Mouse (Mus musculus) forebrain, embryonic 10.5 days (tissue): ENCODE results near the gene 4930402H24Rik. TPM values are rescaled to one million over a fixed set of nuclear protein-coding genes. Genes with fewer than 3 reads are reported as not detected.
"Not testable (repeated sequence)": the region's sequence is repeated elsewhere in the genome, so short reads cannot be mapped to it uniquely, and the experiment has no call there.

Experiments used
- DNase-seq: peaks from one replicate; pipeline ENCODE4 v3.0.0-alpha.2; 2017; ENCODE audit warnings: low spot score; ENCODE audit errors: extremely low spot score
- H3K27ac ChIP-seq: fragments of 300-500 bp; sonication (generic); 2 replicates; pipeline ENCODE4 v1.5.1; 2016; ENCODE audit warnings: mild to moderate bottlenecking
- H3K27me3 ChIP-seq: fragments of 300-500 bp; sonication (generic); 2 replicates; pipeline ENCODE4 v1.6.1; 2016; ENCODE audit warnings: mild to moderate bottlenecking; ENCODE audit not compliant: poor library complexity, severe bottlenecking
- H3K36me3 ChIP-seq: fragments of 300-500 bp; sonication (generic); replicated peaks from 2 replicates; pipeline ENCODE4 v1.6.1; 2016; ENCODE audit warnings: mild to moderate bottlenecking, moderate library complexity
- H3K4me1 ChIP-seq: fragments of 300-500 bp; sonication (generic); 2 replicates; pipeline ENCODE4 v1.6.1; 2016
- H3K4me3 ChIP-seq: fragments of 300-500 bp; sonication (generic); 2 replicates; pipeline ENCODE4 v1.5.1; 2016; ENCODE audit warnings: mild to moderate bottlenecking, moderate library complexity
- H3K9me3 ChIP-seq: fragments of 300-500 bp; sonication (generic); 2 replicates; pipeline ENCODE4 v1.6.1; 2016; ENCODE audit warnings: mild to moderate bottlenecking, moderate library complexity
- WGBS: fragments of 180-500 bp; shearing (Covaris S2); methylation state at CpG from one replicate; pipeline ENCODE4 v1.1.7; 2016; 5-methylcytosine and 5-hydroxymethylcytosine counted together
- polyA plus RNA-seq: library from polyadenylated mRNA; unstranded; fragments of >200 nt; fragmentation: Nextera tagmentation; extraction: Ambion mirVana; gene quantifications from 2 replicates; pipeline ENCODE4 v1.2.1, GENCODE M21; 2016

The 4930402H24Rik gene
- polyA plus RNA-seq, 1 experiment from 2014 or later = 24.3 TPM

- not testable (repeated sequence) for H3K9me3 ChIP-seq, H3K4me3 ChIP-seq, H3K27ac ChIP-seq, DNase-seq, H3K36me3 ChIP-seq, H3K27me3 ChIP-seq, H3K4me1 ChIP-seq
- 95% methylated on average over 3 of the region's 3 CpGs for WGBS
Measured at GRCm38 (mm10) chr2:130828066-130828465, 78.1 kb downstream of the 4930402H24Rik start.

GRCm38 (mm10) chr2:130827410-130827809, 78.8 kb downstream of the 4930402H24Rik start:
- WGBS = 72% methylated on average over 2 of the region's 2 CpGs
- H3K36me3 ChIP-seq = no peaks in the 10 kb centered on the region; the same call in none of the 2 replicates
- H3K9me3 ChIP-seq = no peaks in the 10 kb centered on the region
- H3K27ac ChIP-seq = no peak overlapping the region
- no peak for DNase-seq
- H3K4me3 ChIP-seq = no peak overlapping the region
- no peaks in the 10 kb centered on the region for H3K4me1 ChIP-seq
- no peaks in the 10 kb centered on the region for H3K27me3 ChIP-seq

- Histone ChIP-seq H3K9me3 (no peaks in the 10 kb centered on the region), H3K4me3 (no peak overlapping the region), H3K4me1 (peaks cover 9% of the 10 kb centered on the region; the same call in 1 of the 2 replicates), H3K36me3 (peaks cover 14% of the 10 kb centered on the region), H3K27me3 (no peaks in the 10 kb centered on the region), H3K27ac (0 out of 2 replicates have a peak overlapping the region, but pooled peaks have one; percentile 8)
- 52% methylated on average over 11 of the region's 11 CpGs for WGBS
- DNase-seq = no peak
Measured at GRCm38 (mm10) chr2:130818838-130819647, 87.2 kb downstream of the 4930402H24Rik start.

GRCm38 (mm10) chr2:130817865-130818264, 88.3 kb downstream of the 4930402H24Rik start:
- Histone ChIP-seq H3K27me3 (no peaks in the 10 kb centered on the region), H3K4me3 (no peak overlapping the region), H3K4me1 (peaks cover 9% of the 10 kb centered on the region; the same call in 1 of the 2 replicates), H3K9me3 (no peaks in the 10 kb centered on the region), H3K36me3 (peaks cover 25% of the 10 kb centered on the region), H3K27ac (no peak overlapping the region)
- WGBS = 88% methylated on average over 1 of the region's 1 CpGs
- no peak for DNase-seq

DNA sequence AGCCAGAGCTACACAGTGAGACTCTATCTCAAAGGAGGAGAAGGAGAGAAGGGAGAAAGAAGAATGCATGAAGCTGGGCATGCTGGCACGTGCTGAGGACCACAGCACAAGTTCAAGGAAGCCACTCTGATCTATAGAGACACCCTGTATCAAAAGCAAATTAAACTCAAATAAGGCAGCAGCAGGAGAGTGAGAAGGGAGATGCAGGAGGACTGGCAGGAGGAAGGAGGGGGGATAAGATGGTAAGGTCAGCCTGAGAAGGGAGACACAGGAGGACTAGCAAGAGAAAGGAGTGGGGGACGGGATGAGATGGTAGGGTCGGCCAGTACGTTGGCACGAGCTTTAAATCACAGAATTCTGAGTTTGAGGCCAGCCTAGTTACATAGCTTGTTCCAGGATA, 90.0 kb downstream of the 4930402H24Rik start:
- DNase-seq = no peak
- no peaks in the 10 kb centered on the region for H3K9me3 ChIP-seq
- H3K36me3 ChIP-seq = peaks cover 36% of the 10 kb centered on the region
- peaks cover 9% of the 10 kb centered on the region; the same call in 1 of the 2 replicates for H3K4me1 ChIP-seq
- no peak overlapping the region for H3K4me3 ChIP-seq
- WGBS = 88% methylated on average over 5 of the region's 5 CpGs
- H3K27me3 ChIP-seq = no peaks in the 10 kb centered on the region
- H3K27ac ChIP-seq = no peak overlapping the region

- Histone ChIP-seq H3K4me3 (no peak overlapping the region), H3K36me3 (peaks cover 38% of the 10 kb centered on the region), H3K4me1 (peaks cover 9% of the 10 kb centered on the region; the same call in 1 of the 2 replicates), H3K9me3 (no peaks in the 10 kb centered on the region), H3K27me3 (no peaks in the 10 kb centered on the region), H3K27ac (no peak overlapping the region)
- WGBS = 88% methylated on average over 1 of the region's 1 CpGs
- DNase-seq = no peak
Measured at GRCm38 (mm10) chr2:130814492-130814891, 91.7 kb downstream of the 4930402H24Rik start.

DNA sequence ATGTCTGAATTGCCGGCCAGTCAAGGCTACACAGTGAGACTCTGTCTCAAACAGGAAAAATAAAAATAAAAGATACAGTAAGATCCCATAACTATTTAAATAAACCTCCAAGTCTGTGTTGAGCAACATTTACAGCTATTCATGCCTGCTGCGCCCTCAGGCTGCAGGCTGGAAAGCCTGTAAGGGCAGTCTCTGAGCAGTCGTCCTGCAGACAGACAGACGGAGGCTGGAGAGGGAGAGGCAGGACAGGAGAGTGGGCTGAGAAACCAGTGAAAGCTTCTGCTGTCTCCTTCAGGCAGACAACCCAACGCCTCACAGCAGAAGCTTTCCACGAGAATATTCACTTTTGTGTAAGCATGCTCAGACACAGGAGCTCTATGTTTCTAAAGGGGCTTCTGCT, 92.5 kb downstream of the 4930402H24Rik start:
- no peak for DNase-seq
- peaks cover 45% of the 10 kb centered on the region for H3K36me3 ChIP-seq
- no peaks in the 10 kb centered on the region for H3K9me3 ChIP-seq
- no peak overlapping the region for H3K27ac ChIP-seq
- no peak overlapping the region for H3K4me3 ChIP-seq
- WGBS = 79% methylated on average over 6 of the region's 6 CpGs
- H3K4me1 ChIP-seq = peaks cover 3% of the 10 kb centered on the region; the same call in 1 of the 2 replicates
- H3K27me3 ChIP-seq = no peaks in the 10 kb centered on the region

DNA sequence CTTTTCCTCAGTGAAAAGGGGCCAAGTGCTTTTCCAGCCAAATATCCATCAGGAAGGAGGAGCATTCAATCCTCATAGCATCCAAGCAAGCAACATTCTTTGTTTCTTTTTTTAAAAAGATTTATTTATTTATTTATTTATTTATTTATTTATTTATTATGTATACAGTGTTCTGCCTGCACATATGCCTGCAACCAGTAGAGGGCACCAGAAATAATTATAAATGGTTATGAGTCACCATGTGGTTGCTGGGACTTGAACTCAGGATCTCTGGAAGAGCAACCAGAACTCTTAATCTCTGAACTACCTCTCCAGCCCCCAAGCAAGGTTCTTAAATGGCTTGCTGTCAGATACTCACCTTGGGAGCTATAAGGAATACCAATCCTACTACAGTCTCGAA, 93.7 kb downstream of the 4930402H24Rik start:
- Histone ChIP-seq H3K27me3 (no peaks in the 10 kb centered on the region), H3K27ac (no peak overlapping the region), H3K4me3 (no peak overlapping the region), H3K9me3 (no peaks in the 10 kb centered on the region), H3K36me3 (peaks cover 47% of the 10 kb centered on the region), H3K4me1 (peaks cover 3% of the 10 kb centered on the region; the same call in 1 of the 2 replicates)
- no peak for DNase-seq
- WGBS = 86% methylated on average over 1 of the region's 1 CpGs

DNA sequence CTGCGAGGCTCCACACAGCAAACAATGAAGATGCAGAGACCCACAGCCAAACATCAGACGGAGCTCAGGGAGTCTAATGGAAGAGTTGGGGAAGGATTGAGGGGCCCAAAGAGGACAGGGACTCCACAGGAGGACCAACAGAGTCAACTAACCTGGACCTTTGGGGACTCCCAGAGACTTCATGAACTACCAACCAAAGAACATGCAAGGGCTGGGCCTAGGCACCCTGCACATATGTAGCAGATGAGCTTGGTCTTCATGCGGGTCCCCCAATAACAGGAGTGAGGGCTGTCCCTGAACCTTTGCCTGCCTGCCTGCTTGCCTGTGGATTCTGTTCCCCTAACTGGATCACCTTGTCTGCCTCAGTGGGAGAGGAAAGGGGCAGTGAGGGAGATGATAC, 101.1 kb downstream of the 4930402H24Rik start:
- Histone ChIP-seq H3K9me3 (no peaks in the 10 kb centered on the region), H3K4me3 (no peak overlapping the region), H3K27me3 (no peaks in the 10 kb centered on the region), H3K36me3 (peaks cover 54% of the 10 kb centered on the region), H3K4me1 (no peaks in the 10 kb centered on the region), H3K27ac (no peak overlapping the region)
- 92% methylated on average over 3 of the region's 3 CpGs for WGBS
- no peak for DNase-seq

DNA sequence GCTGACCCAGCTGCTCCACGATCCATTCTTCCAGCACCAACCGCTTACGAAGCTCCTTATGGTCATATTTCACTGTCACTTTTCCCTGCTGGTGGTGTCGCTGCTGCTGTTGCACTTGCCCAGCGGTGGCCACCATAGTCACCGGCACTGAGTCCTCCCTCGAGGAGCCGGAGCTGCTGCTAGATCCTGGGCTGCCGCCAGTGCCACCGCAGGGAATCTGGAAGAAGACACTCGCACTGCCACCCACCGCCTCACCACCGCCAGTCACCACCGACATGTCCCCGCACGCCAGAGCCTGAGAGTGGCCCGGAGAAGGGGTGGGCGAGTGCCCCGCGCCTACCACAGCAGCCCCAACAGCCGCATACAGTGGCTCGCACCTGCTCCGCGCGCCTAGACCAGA, 102.5 kb downstream of the 4930402H24Rik start:
- DNase-seq = no peak
- 73% methylated on average over 25 of the region's 25 CpGs for WGBS
- H3K36me3 ChIP-seq = peaks cover 41% of the 10 kb centered on the region
- no peaks in the 10 kb centered on the region for H3K4me1 ChIP-seq
- H3K4me3 ChIP-seq = no peak overlapping the region
- H3K9me3 ChIP-seq = no peaks in the 10 kb centered on the region
- no peaks in the 10 kb centered on the region for H3K27me3 ChIP-seq
- no peak overlapping the region for H3K27ac ChIP-seq

DNA sequence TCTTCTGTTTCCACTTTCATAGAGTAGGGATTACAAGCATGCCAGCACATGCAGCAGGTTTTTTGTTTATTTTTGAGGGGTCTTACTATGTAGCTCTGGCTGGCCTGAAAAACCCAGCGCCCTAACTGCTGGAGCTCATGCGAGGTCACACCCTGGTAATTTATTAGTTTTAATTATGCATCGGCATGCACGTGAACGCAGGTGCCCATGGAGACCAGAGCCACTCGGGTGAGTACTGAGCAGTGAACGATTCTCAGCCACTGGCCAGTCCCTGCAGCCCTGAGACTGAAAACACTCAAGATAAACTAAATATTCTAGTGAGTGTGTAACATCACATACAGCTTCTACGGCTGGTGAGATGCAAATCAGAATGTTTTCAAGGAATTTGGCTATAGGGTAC, 110.5 kb downstream of the 4930402H24Rik start:
- Histone ChIP-seq H3K4me1 (no peaks in the 10 kb centered on the region), H3K4me3 (no peak overlapping the region), H3K27me3 (no peaks in the 10 kb centered on the region), H3K9me3 (no peaks in the 10 kb centered on the region), H3K36me3 (peaks cover 22% of the 10 kb centered on the region), H3K27ac (no peak overlapping the region)
- DNase-seq = no peak
- WGBS = 93% methylated on average over 8 of the region's 8 CpGs

- WGBS = 90% methylated on average over 7 of the region's 7 CpGs
- Histone ChIP-seq H3K27me3 (no peaks in the 10 kb centered on the region), H3K27ac (no peak overlapping the region), H3K4me3 (no peak overlapping the region), H3K4me1 (no peaks in the 10 kb centered on the region), H3K9me3 (no peaks in the 10 kb centered on the region), H3K36me3 (peaks cover 27% of the 10 kb centered on the region)
- no peak for DNase-seq
Measured at GRCm38 (mm10) chr2:130791722-130792121, 114.5 kb downstream of the 4930402H24Rik start.

DNA sequence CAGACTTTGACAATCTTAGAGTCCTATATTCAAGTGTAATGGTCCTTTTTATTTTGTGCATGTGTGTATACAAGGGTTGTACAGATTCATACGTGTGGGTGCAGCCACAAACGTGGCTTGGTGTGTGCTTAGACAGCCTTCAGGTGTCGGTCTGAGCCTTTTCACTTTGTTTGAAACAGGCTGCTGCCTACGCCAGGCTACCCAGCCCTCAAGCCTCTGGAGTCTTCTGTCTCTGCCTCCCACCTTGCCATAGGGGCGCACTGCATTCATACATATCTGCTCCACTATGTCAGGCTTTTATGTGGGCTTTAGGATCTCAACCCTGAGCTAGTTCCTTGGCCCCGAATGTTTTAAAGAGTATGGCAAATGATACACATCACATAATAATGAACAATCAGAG, 116.6 kb downstream of the 4930402H24Rik start:
- Histone ChIP-seq H3K36me3 (peaks cover 30% of the 10 kb centered on the region), H3K4me3 (no peak overlapping the region), H3K4me1 (no peaks in the 10 kb centered on the region), H3K27ac (no peak overlapping the region), H3K9me3 (no peaks in the 10 kb centered on the region), H3K27me3 (no peaks in the 10 kb centered on the region)
- WGBS = 92% methylated on average over 6 of the region's 6 CpGs
- DNase-seq = no peak
